Mouse (Mus musculus) heart, embryonic 12.5 days (tissue): ENCODE measurements around the gene Zswim8. TPM values are rescaled to one million over a fixed set of nuclear protein-coding genes. Genes with fewer than 3 reads are reported as not detected.

ENCODE experiments used
- ATAC-seq: fragments of 200-750 bp; cut with Nextera tagmentation; 2 replicates; pipeline ENCODE4 v1.8.0; 2017; ENCODE audit warnings: moderate TSS enrichment, moderate library complexity; ENCODE audit not compliant: insufficient number of reproducible peaks, low FRiP score
- H3K27ac ChIP-seq: fragments of 300-500 bp; sonication (generic); 2 replicates; pipeline ENCODE4 v1.5.1; 2016; ENCODE audit warnings: mild to moderate bottlenecking, moderate library complexity; ENCODE audit not compliant: poor library complexity, severe bottlenecking
- H3K27me3 ChIP-seq: fragments of 300-500 bp; sonication (generic); replicated peaks from 2 replicates; pipeline ENCODE4 v1.6.1; 2016; ENCODE audit warnings: mild to moderate bottlenecking, moderate library complexity
- H3K36me3 ChIP-seq: fragments of 300-500 bp; sonication (generic); 2 replicates; pipeline ENCODE4 v1.6.1; 2016; ENCODE audit warnings: mild to moderate bottlenecking, moderate library complexity
- H3K4me1 ChIP-seq: fragments of 300-500 bp; sonication (generic); replicated peaks from 2 replicates; pipeline ENCODE4 v1.6.1; 2016; ENCODE audit warnings: mild to moderate bottlenecking
- H3K4me2 ChIP-seq: fragments of 300-500 bp; sonication (generic); 2 replicates; pipeline ENCODE4 v1.6.1; 2016; ENCODE audit warnings: mild to moderate bottlenecking, moderate library complexity
- H3K4me3 ChIP-seq: fragments of 300-500 bp; sonication (generic); 2 replicates; pipeline ENCODE4 v1.5.1; 2016; ENCODE audit warnings: mild to moderate bottlenecking
- H3K9ac ChIP-seq: fragments of 300-500 bp; sonication (generic); 2 replicates; pipeline ENCODE4 v1.6.1; 2016; ENCODE audit warnings: mild to moderate bottlenecking, moderate library complexity
- H3K9me3 ChIP-seq: fragments of 300-500 bp; sonication (generic); replicated peaks from 2 replicates; pipeline ENCODE4 v1.6.1; 2016; ENCODE audit warnings: mild to moderate bottlenecking, moderate library complexity
- WGBS: fragments of 180-500 bp; shearing (Covaris S2); methylation state at CpG from one replicate; pipeline ENCODE4 v1.1.7; 2016; 5-methylcytosine and 5-hydroxymethylcytosine counted together
- polyA plus RNA-seq: library from polyadenylated mRNA; unstranded; fragments of >200 nt; fragmentation: Nextera tagmentation; extraction: Ambion mirVana; gene quantifications from 2 replicates; pipeline ENCODE4 v1.2.1, GENCODE M21; 2016

The Zswim8 gene
- polyA plus RNA-seq, 1 experiment from 2014 or later, result 34.0 TPM

DNA sequence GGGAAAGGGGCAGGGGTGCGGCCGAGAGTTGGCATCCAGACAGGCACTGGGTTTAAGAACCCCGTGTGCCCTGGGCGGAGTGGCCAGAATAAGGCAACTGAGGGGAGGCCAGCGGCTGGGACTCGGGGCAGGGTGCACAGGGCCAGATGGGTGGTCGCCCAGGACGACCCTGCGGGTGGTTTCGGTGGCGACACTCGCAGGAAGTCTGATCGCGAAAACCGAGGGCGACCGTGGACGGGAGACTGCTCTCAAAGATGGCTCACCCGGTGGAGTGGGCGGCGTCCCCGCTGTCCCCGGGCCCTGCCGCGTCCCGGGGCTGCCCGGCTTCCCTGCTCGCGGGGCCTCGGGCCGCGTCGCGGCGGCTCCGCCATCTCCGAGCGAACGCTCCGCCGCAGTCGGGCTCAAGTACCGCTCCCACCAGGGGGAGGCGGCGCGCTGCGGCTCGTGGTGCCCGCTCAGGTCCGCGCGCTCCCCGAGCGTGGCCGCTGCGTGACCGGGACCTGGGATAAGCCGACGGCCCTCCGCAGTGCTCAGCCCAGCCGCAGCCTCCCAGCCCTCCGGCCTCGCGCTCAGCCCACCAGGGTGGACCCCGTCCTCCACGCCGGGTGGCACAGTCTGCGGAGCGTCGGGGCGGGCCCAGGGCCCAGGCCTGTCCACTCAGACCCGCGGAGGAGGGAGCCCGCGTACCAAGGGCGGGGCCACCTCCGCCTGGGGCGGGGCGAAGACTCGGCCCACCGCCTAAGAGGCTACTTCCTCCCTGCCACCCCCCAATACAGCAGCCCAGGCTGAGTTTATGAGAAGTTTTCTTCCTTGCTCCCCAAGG lies 26.8 kb downstream of the Zswim8 start, which contains the start of gene Ndst2:
TSS of gene Ndst2 (minus strand) at position 611 of the 823 bp plus-strand sequence.
- H3K4me3 ChIP-seq, result peak within 1 kb of the TSS; percentile 76
- under 1% methylated on average over 72 of the region's 81 CpGs for WGBS
- H3K27ac ChIP-seq, result peak within 1 kb of the TSS; percentile 90
- peak within 1 kb of the TSS; percentile 86 for H3K4me2 ChIP-seq
- no peaks in the 10 kb centered on the region for H3K9me3 ChIP-seq
- peaks cover 66% of the 10 kb centered on the region for H3K36me3 ChIP-seq
- peak within 1 kb of the TSS; percentile 90 for H3K9ac ChIP-seq
- no peaks in the 10 kb centered on the region for H3K27me3 ChIP-seq
- peak; percentile 98 for ATAC-seq
- peaks cover 47% of the 10 kb centered on the region for H3K4me1 ChIP-seq

- no peaks in the 10 kb centered on the region for H3K27me3 ChIP-seq
- no peaks in the 10 kb centered on the region for H3K9me3 ChIP-seq
- 44% methylated on average over 2 of the region's 2 CpGs for WGBS
- 0 out of 2 replicates have a peak overlapping the region, but pooled peaks have one; percentile 28 for H3K9ac ChIP-seq
- no peak for ATAC-seq
- H3K4me1 ChIP-seq, result peaks cover 47% of the 10 kb centered on the region
- H3K4me3 ChIP-seq, result no peak overlapping the region
- peaks cover 66% of the 10 kb centered on the region for H3K36me3 ChIP-seq
- H3K4me2 ChIP-seq, result no peak overlapping the region; the same call in 1 of the 2 replicates
- H3K27ac ChIP-seq, result peak overlapping the region; percentile 56
Measured at GRCm38 (mm10) chr14:20735052-20735451, 27.7 kb downstream of the Zswim8 start.

GRCm38 (mm10) chr14:20735892-20736390 lies 28.6 kb downstream of the Zswim8 start:
- peaks cover 66% of the 10 kb centered on the region for H3K36me3 ChIP-seq
- H3K9me3 ChIP-seq, result no peaks in the 10 kb centered on the region
- H3K4me3 ChIP-seq, result no peak overlapping the region
- H3K27ac ChIP-seq, result peak overlapping the region; percentile 56; the same call in 1 of the 2 replicates
- H3K9ac ChIP-seq, result no peak overlapping the region
- 75% methylated on average over 13 of the region's 13 CpGs for WGBS
- H3K27me3 ChIP-seq, result no peaks in the 10 kb centered on the region
- no peak for ATAC-seq
- H3K4me2 ChIP-seq, result no peak overlapping the region
- peaks cover 47% of the 10 kb centered on the region for H3K4me1 ChIP-seq

- Histone ChIP-seq H3K9ac (no peak overlapping the region), H3K4me3 (no peak overlapping the region), H3K4me1 (peaks cover 47% of the 10 kb centered on the region), H3K27me3 (no peaks in the 10 kb centered on the region), H3K27ac (0 out of 2 replicates have a peak overlapping the region, but pooled peaks have one; percentile 0), H3K4me2 (no peak overlapping the region), H3K9me3 (no peaks in the 10 kb centered on the region), H3K36me3 (peaks cover 68% of the 10 kb centered on the region)
- WGBS, result 38% methylated on average over 14 of the region's 14 CpGs
- ATAC-seq, result no peak
Measured at GRCm38 (mm10) chr14:20737306-20737705, 30.0 kb downstream of the Zswim8 start.

DNA sequence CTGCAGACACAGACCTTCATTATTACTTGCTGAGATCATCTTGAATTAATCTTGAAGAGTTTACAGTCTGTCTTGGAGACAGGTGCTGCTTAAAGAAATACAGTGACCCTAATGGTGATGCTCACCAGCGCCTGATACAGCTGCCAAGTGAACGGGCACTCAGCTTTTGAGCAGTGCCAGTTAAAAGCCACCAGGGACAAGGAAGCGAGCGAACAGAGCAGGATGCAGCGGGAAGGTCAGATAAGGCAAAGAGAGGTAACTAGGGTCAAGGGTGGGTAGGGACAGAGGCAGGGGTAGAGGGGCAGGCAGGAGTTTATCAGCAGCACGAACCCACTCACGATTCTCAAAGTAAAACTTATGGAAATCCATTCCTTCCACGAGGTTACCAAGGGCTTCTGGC lies 31.2 kb downstream of the Zswim8 start:
- H3K4me2 ChIP-seq, result no peak overlapping the region
- no peak overlapping the region for H3K4me3 ChIP-seq
- 59% methylated on average over 8 of the region's 8 CpGs for WGBS
- H3K27ac ChIP-seq, result no peak overlapping the region
- H3K36me3 ChIP-seq, result peaks cover 74% of the 10 kb centered on the region
- ATAC-seq, result no peak
- no peaks in the 10 kb centered on the region for H3K9me3 ChIP-seq
- peaks cover 40% of the 10 kb centered on the region for H3K4me1 ChIP-seq
- no peaks in the 10 kb centered on the region for H3K27me3 ChIP-seq
- H3K9ac ChIP-seq, result 0 out of 2 replicates have a peak overlapping the region, but pooled peaks have one; percentile 28

DNA sequence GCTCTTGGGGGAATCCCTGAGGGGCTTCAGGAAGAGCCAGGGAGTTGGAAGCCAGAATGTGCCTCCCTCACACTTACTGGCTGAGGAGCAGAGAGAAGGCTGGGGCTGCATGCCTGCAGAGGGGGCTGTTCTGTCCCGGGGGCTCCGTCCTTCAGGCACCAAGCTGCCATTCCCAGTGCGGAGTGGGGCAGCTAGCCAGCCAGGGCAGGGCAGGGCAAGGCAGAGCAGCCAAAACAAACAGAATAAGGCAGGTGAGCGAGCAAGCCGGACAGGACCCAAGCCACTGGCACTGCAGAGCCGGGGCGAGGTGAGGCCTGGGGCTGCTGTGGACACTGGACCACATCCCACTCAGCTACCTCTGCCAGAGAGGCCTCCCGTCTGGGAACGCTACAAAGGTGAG lies 33.9 kb downstream of the Zswim8 start:
- 84% methylated on average over 9 of the region's 9 CpGs for WGBS
- peaks cover 20% of the 10 kb centered on the region for H3K4me1 ChIP-seq
- H3K4me3 ChIP-seq, result no peak overlapping the region
- H3K9me3 ChIP-seq, result no peaks in the 10 kb centered on the region
- H3K27ac ChIP-seq, result no peak overlapping the region
- H3K4me2 ChIP-seq, result no peak overlapping the region
- ATAC-seq, result no peak
- peaks cover 92% of the 10 kb centered on the region for H3K36me3 ChIP-seq
- no peaks in the 10 kb centered on the region for H3K27me3 ChIP-seq
- H3K9ac ChIP-seq, result no peak overlapping the region

GRCm38 (mm10) chr14:20743614-20744013 lies 36.3 kb downstream of the Zswim8 start:
- Histone ChIP-seq H3K36me3 (peaks cover 84% of the 10 kb centered on the region), H3K27me3 (no peaks in the 10 kb centered on the region), H3K4me2 (no peak overlapping the region), H3K4me1 (peaks cover 18% of the 10 kb centered on the region), H3K27ac (no peak overlapping the region), H3K4me3 (no peak overlapping the region), H3K9me3 (no peaks in the 10 kb centered on the region), H3K9ac (no peak overlapping the region)
- ATAC-seq, result no peak
- 69% methylated on average over 3 of the region's 3 CpGs for WGBS

DNA sequence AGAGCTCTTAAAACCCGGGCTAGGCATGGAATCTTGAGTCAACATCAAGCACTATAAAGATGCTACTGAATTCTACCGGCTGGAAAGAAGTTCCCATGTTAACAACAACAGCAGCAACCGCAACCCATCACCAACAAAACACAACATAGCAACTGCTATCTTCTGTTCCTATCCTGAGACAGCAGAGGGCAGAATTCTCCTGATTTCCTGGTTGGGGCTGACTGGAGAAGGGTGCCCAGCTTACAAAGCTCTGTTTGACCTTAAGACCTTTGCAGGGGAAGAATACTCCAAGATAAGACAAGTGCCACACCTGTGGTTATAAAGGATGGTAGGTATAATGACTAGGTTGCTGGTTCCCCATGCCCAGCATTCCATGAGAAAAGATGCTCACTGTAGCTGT lies 39.6 kb downstream of the Zswim8 start:
- Histone ChIP-seq H3K36me3 (peaks cover 52% of the 10 kb centered on the region), H3K27me3 (no peaks in the 10 kb centered on the region), H3K9ac (no peak overlapping the region), H3K4me2 (no peak overlapping the region), H3K27ac (no peak overlapping the region), H3K9me3 (no peaks in the 10 kb centered on the region), H3K4me1 (peaks cover 36% of the 10 kb centered on the region), H3K4me3 (no peak overlapping the region)
- ATAC-seq, result no peak
- 80% methylated on average over 3 of the region's 3 CpGs for WGBS

- H3K27ac ChIP-seq, result peak overlapping the region; percentile 79
- peaks cover 36% of the 10 kb centered on the region for H3K4me1 ChIP-seq
- H3K36me3 ChIP-seq, result peaks cover 48% of the 10 kb centered on the region
- H3K4me3 ChIP-seq, result no peak overlapping the region
- H3K27me3 ChIP-seq, result no peaks in the 10 kb centered on the region
- no peak overlapping the region for H3K9ac ChIP-seq
- 55% methylated on average over 4 of the region's 4 CpGs for WGBS
- no peak for ATAC-seq
- H3K9me3 ChIP-seq, result no peaks in the 10 kb centered on the region
- no peak overlapping the region for H3K4me2 ChIP-seq
Measured at GRCm38 (mm10) chr14:20748388-20748787, 41.0 kb downstream of the Zswim8 start.

GRCm38 (mm10) chr14:20749494-20750051 lies 42.2 kb downstream of the Zswim8 start:
- Histone ChIP-seq H3K27me3 (no peaks in the 10 kb centered on the region), H3K27ac (peak overlapping the region; percentile 79)

DNA sequence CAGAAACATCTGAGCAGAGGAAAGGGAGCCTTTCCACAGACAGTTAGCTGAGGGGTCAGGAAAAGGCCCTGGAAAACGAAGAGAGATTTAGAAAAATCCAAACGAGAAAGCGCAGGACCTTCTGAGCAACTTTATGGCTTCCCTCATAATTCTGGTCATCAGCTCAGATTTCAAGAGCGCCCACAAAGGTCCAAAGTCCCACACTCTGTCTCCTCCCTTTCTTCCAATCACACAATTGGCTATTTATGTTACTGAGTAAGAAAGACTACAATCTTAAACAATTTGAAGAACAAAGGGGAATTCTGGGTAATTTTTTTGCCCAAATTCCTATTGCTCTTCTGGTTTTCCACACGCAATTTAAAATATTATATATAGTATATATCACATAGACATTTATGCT lies 43.2 kb downstream of the Zswim8 start:
- peak overlapping the region; percentile 79 for H3K27ac ChIP-seq
- no peaks in the 10 kb centered on the region for H3K9me3 ChIP-seq
- H3K36me3 ChIP-seq, result peaks cover 49% of the 10 kb centered on the region
- no peak overlapping the region for H3K4me3 ChIP-seq
- ATAC-seq, result no peak
- WGBS, result 87% methylated on average over 5 of the region's 5 CpGs
- H3K9ac ChIP-seq, result peak overlapping the region; percentile 44; the same call in 1 of the 2 replicates
- no peak overlapping the region for H3K4me2 ChIP-seq
- peaks cover 36% of the 10 kb centered on the region for H3K4me1 ChIP-seq
- H3K27me3 ChIP-seq, result no peaks in the 10 kb centered on the region

More at GRCm38 (mm10) chr14:20749494-20750051, 42.2 kb downstream of the Zswim8 start:
- Histone ChIP-seq H3K9ac (no peak overlapping the region), H3K9me3 (no peaks in the 10 kb centered on the region), H3K36me3 (peaks cover 49% of the 10 kb centered on the region), H3K4me2 (no peak overlapping the region), H3K4me1 (peaks cover 36% of the 10 kb centered on the region), H3K4me3 (no peak overlapping the region)
- 41% methylated on average over 4 of the region's 4 CpGs for WGBS
- ATAC-seq, result 0 out of 2 replicates have a peak, but pooled peaks have one; percentile 12
